Mouse (Mus musculus) heart, postnatal 0 days (tissue): ENCODE results near the gene Ksr1. TPM values are rescaled to one million over a fixed set of nuclear protein-coding genes. Genes with fewer than 3 reads are reported as not detected.

Experiments used
- ATAC-seq: fragments of 200-750 bp; cut with Nextera tagmentation; 2 replicates; pipeline ENCODE4 v1.8.0; 2017; ENCODE audit warnings: low read depth, moderate number of reproducible peaks, moderate library complexity; ENCODE audit not compliant: insufficient read depth
- DNase-seq: peaks from one replicate; pipeline ENCODE4 v3.0.0-alpha.2; 2016; ENCODE audit warnings: low spot score
- H3K27ac ChIP-seq: fragments of 300-500 bp; sonication (generic); 2 replicates; pipeline ENCODE4 v1.5.1; 2014; ENCODE audit warnings: low read depth, mild to moderate bottlenecking
- H3K27me3 ChIP-seq: fragments of 300-500 bp; sonication (generic); 2 replicates; pipeline ENCODE4 v1.6.1; 2014; ENCODE audit warnings: low read length, mixed read lengths; ENCODE audit not compliant: control insufficient read depth, insufficient read depth
- H3K36me3 ChIP-seq: fragments of 300-500 bp; sonication (generic); replicated peaks from 2 replicates; pipeline ENCODE4 v1.6.1; 2014; ENCODE audit warnings: low read length, mixed read lengths; ENCODE audit not compliant: control insufficient read depth, insufficient read depth
- H3K4me1 ChIP-seq: fragments of 300-500 bp; sonication (generic); 2 replicates; pipeline ENCODE4 v1.6.1; 2014; ENCODE audit warnings: antibody characterized with exemption; ENCODE audit not compliant: control insufficient read depth, insufficient read depth
- H3K4me2 ChIP-seq: fragments of 300-500 bp; sonication (generic); 2 replicates; pipeline ENCODE4 v1.6.1; 2014; ENCODE audit warnings: low read depth, mild to moderate bottlenecking, low read length, moderate library complexity
- H3K4me3 ChIP-seq: fragments of 300-500 bp; sonication (generic); 2 replicates; pipeline ENCODE4 v1.5.1; 2014; ENCODE audit warnings: low read depth, low read length
- H3K9ac ChIP-seq: fragments of 300-500 bp; sonication (generic); replicated peaks from 2 replicates; pipeline ENCODE4 v1.6.1; 2014; ENCODE audit warnings: low read depth, low read length, mixed read lengths
- H3K9me3 ChIP-seq: fragments of 300-500 bp; sonication (generic); replicated peaks from 2 replicates; pipeline ENCODE4 v1.6.1; 2016; ENCODE audit warnings: low read length; ENCODE audit not compliant: control insufficient read depth
- CTCF ChIP-seq: IDR thresholded peaks from 2 replicates; pipeline ENCODE4 v1.5.1; 2016; ENCODE audit warnings: antibody characterized with exemption, control low read depth, low read depth
- EP300 ChIP-seq: IDR thresholded peaks from 2 replicates; pipeline ENCODE4 v1.6.1; 2016; ENCODE audit warnings: antibody characterized with exemption, low read depth
- WGBS: fragments of 180-500 bp; shearing (Covaris S2); extraction: QIAGEN DNeasy Blood & Tissue Kit; methylation state at CpG from one replicate; pipeline ENCODE4 v1.1.7; 2014; 5-methylcytosine and 5-hydroxymethylcytosine counted together
- polyA plus RNA-seq: library from polyadenylated mRNA; unstranded; fragments of >200 nt; fragmentation: Nextera tagmentation; extraction: Ambion mirVana; gene quantifications from 2 replicates; pipeline ENCODE4 v1.2.1, GENCODE M21; 2015
- total RNA-seq: library from RNA; depleted of rRNA; stranded (reverse); fragments of >200 nt; gene quantifications from 2 replicates; pipeline ENCODE4 v1.2.3, GENCODE M21; 2014; ENCODE audit warnings: low replicate concordance

The Ksr1 gene
- total and polyA plus RNA-seq, 2 experiments from 2014 or later, result 1.5 to 15.2 TPM

- no peaks in the 10 kb centered on the region for H3K36me3 ChIP-seq
- H3K27me3 ChIP-seq, result no peaks in the 10 kb centered on the region
- peak overlapping the region; percentile 28 for H3K9ac ChIP-seq
- DNase-seq, result no peak
- WGBS, result 65% methylated on average over 7 of the region's 7 CpGs
- no peaks in the 10 kb centered on the region; the same call in 1 of the 2 replicates for H3K4me1 ChIP-seq
- peak overlapping the region; percentile 45 for H3K4me3 ChIP-seq
- TF ChIP-seq CTCF (no peak), EP300 (no peak)
- no peaks in the 10 kb centered on the region for H3K9me3 ChIP-seq
- no peak for ATAC-seq
- peak overlapping the region; percentile 61 for H3K4me2 ChIP-seq
- peak overlapping the region; percentile 52; the same call in 1 of the 2 replicates for H3K27ac ChIP-seq
Observed at GRCm38 (mm10) chr11:78983539-78983938, 162.7 kb downstream of the Ksr1 start.

- whole genome bisulfite sequencing, result 65% methylated on average over 12 of the region's 12 CpGs
- DNase-seq, result no peak
- peak overlapping the region; percentile 45 for H3K4me3 ChIP-seq
Observed at GRCm38 (mm10) chr11:78982513-78983291, 163.5 kb downstream of the Ksr1 start.

GRCm38 (mm10) chr11:78982042-78982441 is 164.2 kb downstream of the Ksr1 start:
- Histone ChIP-seq H3K27me3 (no peaks in the 10 kb centered on the region), H3K4me3 (peak overlapping the region; percentile 45), H3K36me3 (no peaks in the 10 kb centered on the region), H3K27ac (no peak overlapping the region), H3K4me1 (no peaks in the 10 kb centered on the region; the same call in 1 of the 2 replicates), H3K9me3 (no peaks in the 10 kb centered on the region), H3K4me2 (peak overlapping the region; percentile 61), H3K9ac (no peak overlapping the region)
- ATAC-seq (no peak), DNase-seq (no peak)
- 71% methylated on average over 2 of the region's 2 CpGs for WGBS
- no peak for TF ChIP-seq CTCF
- no peak for TF ChIP-seq EP300

More at GRCm38 (mm10) chr11:78982513-78983291, 163.5 kb downstream of the Ksr1 start:
- ATAC-seq, result no peak
- Histone ChIP-seq H3K4me1 (no peaks in the 10 kb centered on the region; the same call in 1 of the 2 replicates), H3K9ac (peak overlapping the region; percentile 28; the same call in 1 of the 2 replicates), H3K9me3 (no peaks in the 10 kb centered on the region), H3K27ac (peak overlapping the region; percentile 33; the same call in 1 of the 2 replicates), H3K27me3 (no peaks in the 10 kb centered on the region), H3K4me2 (peak overlapping the region; percentile 61), H3K36me3 (no peaks in the 10 kb centered on the region)
- TF ChIP-seq EP300 (no peak), CTCF (no peak)

GRCm38 (mm10) chr11:78980083-78980634 is 166.0 kb downstream of the Ksr1 start:
- 58% methylated on average over 4 of the region's 4 CpGs for WGBS
- Histone ChIP-seq H3K4me2 (no peak overlapping the region), H3K9me3 (no peaks in the 10 kb centered on the region), H3K4me3 (no peak overlapping the region), H3K9ac (no peak overlapping the region), H3K36me3 (no peaks in the 10 kb centered on the region), H3K27me3 (no peaks in the 10 kb centered on the region), H3K4me1 (no peaks in the 10 kb centered on the region; the same call in 1 of the 2 replicates), H3K27ac (peak overlapping the region; percentile 44)
- ATAC-seq (no peak), DNase-seq (no peak)
- TF ChIP-seq CTCF (no peak), EP300 (no peak)

- Histone ChIP-seq H3K9me3 (no peaks in the 10 kb centered on the region), H3K4me2 (no peak overlapping the region), H3K36me3 (peaks cover 5% of the 10 kb centered on the region; the same call in 1 of the 2 replicates), H3K27ac (no peak overlapping the region), H3K4me3 (no peak overlapping the region), H3K27me3 (no peaks in the 10 kb centered on the region), H3K9ac (no peak overlapping the region), H3K4me1 (no peaks in the 10 kb centered on the region; the same call in 1 of the 2 replicates)
- ATAC-seq (no peak), DNase-seq (no peak)
- TF ChIP-seq CTCF (no peak), EP300 (no peak)
- WGBS, result 75% methylated on average over 12 of the region's 12 CpGs
Observed at GRCm38 (mm10) chr11:78978176-78979019, 167.8 kb downstream of the Ksr1 start.
